Mouse (Mus musculus): ENCODE measurements around the gene Cntn1.

GRCm38 (mm10) chr15:92164127-92164526 lies 113.2 kb downstream of the Cntn1 start:
- no peak for TF ChIP-seq EP300 (optimal IDR thresholded peaks at IDR 0.05)
- no peak for TF ChIP-seq CTCF (IDR thresholded peaks at IDR 0.05; ENCODE audit: low read depth)
